Mouse (Mus musculus): ENCODE data around the gene Zfp467.

Zfp467 gene

GRCm38 (mm10) chr6:48411193-48412092 lies 34.2 kb downstream of the Zfp467 start:
- no peak for DNase-seq (ENCODE audit: low spot score)

- no peak for DNase-seq (ENCODE audit: low spot score)
Observed at GRCm38 (mm10) chr6:48410551-48410950, 35.1 kb downstream of the Zfp467 start.

- DNase-seq (ENCODE audit: low spot score), result no peak
Observed at GRCm38 (mm10) chr6:48409726-48410343, 35.8 kb downstream of the Zfp467 start.

GRCm38 (mm10) chr6:48404071-48404470 lies 41.6 kb downstream of the Zfp467 start:
- DNase-seq (ENCODE audit: low spot score), result no peak

- no peak for DNase-seq (ENCODE audit: low spot score)
Observed at GRCm38 (mm10) chr6:48399906-48400305, 45.7 kb downstream of the Zfp467 start.

GRCm38 (mm10) chr6:48397336-48397735 lies 48.3 kb downstream of the Zfp467 start:
- peak; percentile 81 for DNase-seq (ENCODE audit: low spot score)

- DNase-seq (ENCODE audit: low spot score), result no peak
Observed at GRCm38 (mm10) chr6:48396686-48397085, 48.9 kb downstream of the Zfp467 start.

- DNase-seq (ENCODE audit: low spot score), result peak; percentile 2
Observed at GRCm38 (mm10) chr6:48396008-48396595, 49.5 kb downstream of the Zfp467 start.

GRCm38 (mm10) chr6:48395105-48396007 lies 50.3 kb downstream of the Zfp467 start, which contains the start of gene Krba1:
Gene Krba1 (plus strand): TSS chr6:48395586.
- DNase-seq (ENCODE audit: low spot score), result peak; percentile 84

- DNase-seq (ENCODE audit: low spot score), result no peak
Observed at GRCm38 (mm10) chr6:48393811-48394210, 51.8 kb downstream of the Zfp467 start.

GRCm38 (mm10) chr6:48388221-48388620 lies 57.4 kb downstream of the Zfp467 start:
- no peak for DNase-seq (ENCODE audit: low spot score)
